9 mouse cellular contexts compared by ENCODE assay signal in the genomic region with DNA sequence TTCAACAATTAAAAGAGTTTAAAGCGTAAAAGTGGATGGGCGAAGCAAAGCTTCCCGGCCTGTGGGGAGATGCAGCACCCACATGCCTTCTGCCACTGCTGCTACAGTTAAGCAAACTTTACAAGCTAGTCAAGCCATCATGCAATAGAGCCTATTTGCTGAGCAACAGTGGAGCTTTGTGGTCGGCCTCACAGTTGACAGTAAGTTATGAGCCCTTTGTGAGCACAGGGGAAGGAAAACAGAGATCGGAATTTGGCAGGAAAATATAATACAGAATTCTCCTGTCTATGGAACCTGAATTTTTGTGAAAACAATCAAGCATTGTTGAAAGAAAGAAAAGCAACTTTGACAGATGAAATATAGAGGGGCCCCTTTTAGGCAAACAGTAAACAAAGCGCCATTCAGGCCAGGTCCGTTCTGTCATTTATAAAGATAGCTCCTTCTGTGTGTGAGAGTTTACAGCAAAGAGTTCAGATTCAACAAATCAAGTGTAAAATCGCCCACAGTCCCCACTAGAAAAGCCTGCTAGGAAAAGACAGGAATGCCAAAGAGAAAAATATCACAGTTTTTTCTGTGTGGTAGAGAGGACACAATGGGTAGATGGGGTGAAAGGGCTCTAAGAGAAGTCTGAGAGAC.
DNase-seq lines count a peak whose midpoint lies in the region; ATAC-seq lines count a peak whose summit lies in the region.
"Had no signal": no experiment of that assay in that cellular context is flagged by ENCODE, and none has a peak within 500 bp of the region (broad histone marks: within the 10 kb centered on the region; RNA-seq: fewer than 3 reads in every experiment).

No protein-coding gene starts in this region.

- ATAC-seq in embryonic facial prominence, embryonic 15.5 days (ENCODE audit: insufficient number of reproducible peaks, low FRiP score, low TSS enrichment, low read depth): no peak
- no peak; the same call in 1 of the 2 replicates for ATAC-seq in hindbrain, embryonic 15.5 days (ENCODE audit: low FRiP score, low read depth)
- peak; percentile 69 for ATAC-seq in neural tube, embryonic 11.5 days (ENCODE audit: insufficient read depth, low FRiP score, low TSS enrichment)
- no peak for ATAC-seq in megakaryocyte-erythroid progenitor cell, adult 5-6 weeks (replicated peaks; ENCODE audit: low FRiP score, low TSS enrichment, poor library complexity, severe bottlenecking)

- H3K4me3 ChIP-seq in embryonic facial prominence, embryonic 15.5 days (replicated peaks): no peak overlapping the region
- 0 out of 2 replicates have a peak overlapping the region, but pooled peaks have one; percentile 3 for H3K4me3 ChIP-seq in hindbrain, embryonic 15.5 days
- H3K4me3 ChIP-seq in neural tube, embryonic 11.5 days (ENCODE audit: low read depth, low read length): no peak overlapping the region

- 0 out of 2 replicates have a peak overlapping the region, but pooled peaks have one; percentile 22 for H3K27ac ChIP-seq in embryonic facial prominence, embryonic 15.5 days (replicated peaks)
- peak overlapping the region; percentile 54 for H3K27ac ChIP-seq in hindbrain, embryonic 15.5 days (replicated peaks)
- H3K27ac ChIP-seq in neural tube, embryonic 11.5 days (ENCODE audit: low read depth, low read length): peak overlapping the region; percentile 83
- H3K27ac ChIP-seq: macrophage had no signal

- peak; percentile 11 to 36 for DNase-seq in kidney, postnatal 4 days
- no peak for DNase-seq in kidney, adult 8-10 months
- peak; percentile 56 for DNase-seq in neural tube, embryonic 11.5 days (ENCODE audit: low spot score)
- no peak for DNase-seq in thymus, postnatal 10 days (ENCODE audit: low spot score in 2 of 2)
- no peak for DNase-seq in adrenal gland, postnatal 36 days

- H3K9ac ChIP-seq in embryonic facial prominence, embryonic 15.5 days: no peak overlapping the region
- H3K9ac ChIP-seq in hindbrain, embryonic 15.5 days: no peak overlapping the region
- no peak overlapping the region for H3K9ac ChIP-seq in neural tube, embryonic 11.5 days (ENCODE audit: low read length)

- H3K9me3 ChIP-seq in embryonic facial prominence, embryonic 15.5 days (replicated peaks): no peaks in the 10 kb centered on the region
- H3K9me3 ChIP-seq in hindbrain, embryonic 15.5 days: no peaks in the 10 kb centered on the region
- no peaks in the 10 kb centered on the region for H3K9me3 ChIP-seq in neural tube, embryonic 11.5 days (ENCODE audit: control insufficient read depth, low read length)

- H3K27me3 ChIP-seq in embryonic facial prominence, embryonic 15.5 days: no peaks in the 10 kb centered on the region
- no peaks in the 10 kb centered on the region for H3K27me3 ChIP-seq in hindbrain, embryonic 15.5 days
- no peaks in the 10 kb centered on the region for H3K27me3 ChIP-seq in neural tube, embryonic 11.5 days (ENCODE audit: control insufficient read depth, insufficient read depth, low read length)

- H3K4me2 ChIP-seq in embryonic facial prominence, embryonic 15.5 days (replicated peaks): no peak overlapping the region
- H3K4me2 ChIP-seq in hindbrain, embryonic 15.5 days: peak overlapping the region; percentile 30
- peak overlapping the region; percentile 39 for H3K4me2 ChIP-seq in neural tube, embryonic 11.5 days (ENCODE audit: low read depth)

- peaks cover 9% of the 10 kb centered on the region; the same call in 1 of the 2 replicates for H3K4me1 ChIP-seq in embryonic facial prominence, embryonic 15.5 days
- no peaks in the 10 kb centered on the region for H3K4me1 ChIP-seq in hindbrain, embryonic 15.5 days (replicated peaks)
- H3K4me1 ChIP-seq in neural tube, embryonic 11.5 days (ENCODE audit: control insufficient read depth, insufficient read depth, low read length): peaks cover 22% of the 10 kb centered on the region

- 49% methylated on average over 8 of the region's 8 CpGs for WGBS in embryonic facial prominence, embryonic 15.5 days
- 32% methylated on average over 8 of the region's 8 CpGs for WGBS in hindbrain, embryonic 15.5 days
- 22% methylated on average over 8 of the region's 8 CpGs for WGBS in neural tube, embryonic 11.5 days

- no peaks in the 10 kb centered on the region for H3K36me3 ChIP-seq in embryonic facial prominence, embryonic 15.5 days
- no peaks in the 10 kb centered on the region for H3K36me3 ChIP-seq in hindbrain, embryonic 15.5 days
- no peaks in the 10 kb centered on the region for H3K36me3 ChIP-seq in neural tube, embryonic 11.5 days (ENCODE audit: control insufficient read depth, insufficient read depth, low read length)

Comparison
In these comparisons a context has a peak if more than half of its experiments do, and no peak if none do; other contexts are left out.
1. DNase-seq: peak in kidney, postnatal 4 days (2 of 2) and neural tube, embryonic 11.5 days (single experiment); none in kidney, adult 8-10 months (0 of 2), thymus, postnatal 10 days (0 of 2) and adrenal gland, postnatal 36 days (0 of 2).
2. H3K27ac ChIP-seq: peak in every context shown above with its lines; median percentile 83 in neural tube, embryonic 11.5 days; 54 in hindbrain, embryonic 15.5 days; 22 in embryonic facial prominence, embryonic 15.5 days.